Mouse (Mus musculus) kidney, adult 9 months (tissue): Measurements from ENCODE around the gene Pstpip1.
A peak's percentile ranks its signal among the peaks of the same experiment; 100 is the strongest.

ENCODE experiments used
- DNase-seq: peaks from one replicate; pipeline ENCODE4 v3.0.0; 2022

Pstpip1 gene

DNA sequence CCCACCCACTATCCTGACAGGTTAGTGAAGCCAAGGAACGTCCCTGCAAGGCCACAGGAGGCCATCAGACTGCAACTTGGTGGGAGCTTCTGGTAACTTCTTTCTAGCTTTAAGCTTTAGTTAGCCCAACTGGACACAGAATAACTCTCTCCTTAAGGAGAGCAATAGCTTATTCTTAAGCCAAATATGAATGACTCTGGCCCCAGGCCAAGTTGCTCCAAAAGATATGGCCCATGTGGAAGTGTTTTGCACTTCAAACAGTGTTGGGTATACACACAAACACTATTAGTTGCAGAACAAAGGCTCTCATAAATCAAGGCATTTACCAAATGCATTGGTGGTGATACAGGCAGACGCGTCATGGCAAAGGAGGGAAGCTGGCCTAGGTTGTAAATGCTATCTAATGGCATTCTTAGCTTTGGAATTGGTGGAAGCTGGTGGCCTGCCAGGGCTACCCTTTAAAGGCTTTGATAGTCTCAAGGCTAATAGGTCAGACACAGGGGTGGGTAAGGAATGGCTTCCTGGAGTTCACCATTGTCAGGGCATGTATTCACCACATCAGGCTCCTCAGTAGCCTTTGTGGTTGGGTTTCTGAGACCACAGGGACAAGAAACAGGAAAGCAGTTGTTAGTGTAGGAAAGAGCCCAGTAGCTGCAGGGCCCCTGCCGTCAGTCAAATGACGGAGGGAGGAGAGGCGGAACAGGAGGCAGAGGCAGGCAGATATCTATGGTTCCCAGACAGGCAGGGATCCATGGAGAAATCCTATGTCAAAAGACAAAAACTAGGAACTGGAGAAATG lies 16.7 kb downstream of the Pstpip1 start:
- no peak for DNase-seq

DNA sequence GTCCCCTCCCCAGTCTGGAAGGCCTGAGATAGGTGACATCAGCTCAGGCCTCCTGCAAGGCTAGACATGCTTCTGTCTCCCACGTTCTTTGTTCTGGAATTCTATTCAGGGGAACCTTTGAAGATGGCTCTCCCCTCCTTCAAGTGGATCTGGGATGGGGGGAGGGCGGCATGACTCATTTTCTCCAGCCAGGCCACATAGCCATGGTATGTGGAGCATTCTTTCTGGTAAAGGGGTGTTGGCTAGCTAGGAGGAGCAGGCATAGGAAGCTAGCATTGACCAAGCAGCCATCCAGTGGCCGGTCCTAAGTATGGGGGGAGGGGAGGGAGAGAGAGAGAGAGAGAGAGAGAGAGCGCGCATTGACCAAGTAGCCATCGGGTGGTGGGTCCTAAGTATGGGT lies 17.8 kb downstream of the Pstpip1 start:
- no peak for DNase-seq

- no peak for DNase-seq
These were observed 18.4 kb downstream of the Pstpip1 start for GRCm38 (mm10) chr9:56108174-56108573.

DNA sequence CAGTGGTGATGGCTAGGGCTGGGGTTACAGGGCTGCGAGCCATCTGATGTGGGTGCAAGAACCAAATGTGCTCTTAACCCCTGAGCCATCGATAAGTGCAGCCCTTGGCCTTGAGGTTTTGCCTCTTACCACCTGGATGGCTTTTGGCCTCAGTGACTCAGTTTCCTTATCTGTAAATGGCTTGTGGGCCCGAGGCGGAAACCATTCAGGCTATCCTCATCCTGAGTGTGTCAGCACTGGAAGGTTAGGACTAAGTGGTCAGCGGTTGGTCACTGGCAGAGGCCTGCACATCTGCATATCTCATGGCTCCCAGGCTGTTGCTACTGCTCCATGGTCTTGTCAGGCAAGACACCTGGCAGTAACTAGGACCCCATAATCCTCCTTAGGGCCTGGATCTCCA lies 28.3 kb downstream of the Pstpip1 start:
- no peak for DNase-seq

DNA sequence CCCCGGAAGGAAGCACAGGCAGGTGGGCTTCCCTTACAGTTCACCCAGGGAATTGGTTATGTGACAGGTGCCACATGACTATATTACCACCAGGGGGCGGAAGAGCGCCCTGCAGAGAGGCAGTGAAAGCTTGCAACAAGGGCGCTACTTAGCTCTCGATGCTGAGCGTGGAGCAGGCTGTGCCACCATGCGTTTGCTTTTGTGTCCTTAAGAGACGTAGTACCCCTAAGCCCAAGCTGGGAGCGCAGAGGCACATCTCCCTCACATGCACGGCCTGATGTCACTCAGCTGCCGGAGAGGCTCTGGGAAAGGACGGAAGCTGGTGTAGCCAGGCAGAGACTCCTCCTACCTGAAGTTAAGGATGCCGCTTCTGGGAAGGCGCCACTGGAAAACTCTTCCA lies 28.8 kb downstream of the Pstpip1 start:
- peak; percentile 75 for DNase-seq

- no peak for DNase-seq
These were observed 29.9 kb downstream of the Pstpip1 start for GRCm38 (mm10) chr9:56119651-56120050.

DNA sequence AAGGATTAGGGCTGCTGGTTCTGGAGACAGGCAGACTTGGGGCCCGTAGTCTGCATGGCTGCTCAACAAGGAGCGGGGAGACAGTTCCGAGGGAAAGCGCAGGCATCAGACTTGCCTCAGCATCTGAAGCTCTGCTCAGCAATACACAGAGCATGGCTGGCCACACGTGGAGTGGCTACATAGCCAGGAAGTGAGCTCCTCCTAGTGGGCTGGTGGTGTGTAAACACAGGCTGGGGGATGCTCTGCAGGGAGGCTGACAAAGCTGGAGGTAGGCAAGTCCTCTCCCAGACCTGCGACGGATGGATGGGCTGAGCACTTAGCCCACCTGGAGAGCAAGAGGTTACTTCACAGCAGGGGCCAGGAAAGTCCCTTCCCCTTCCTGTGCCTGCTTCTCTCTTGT lies 31.3 kb downstream of the Pstpip1 start:
- DNase-seq, result peak; percentile 55

DNA sequence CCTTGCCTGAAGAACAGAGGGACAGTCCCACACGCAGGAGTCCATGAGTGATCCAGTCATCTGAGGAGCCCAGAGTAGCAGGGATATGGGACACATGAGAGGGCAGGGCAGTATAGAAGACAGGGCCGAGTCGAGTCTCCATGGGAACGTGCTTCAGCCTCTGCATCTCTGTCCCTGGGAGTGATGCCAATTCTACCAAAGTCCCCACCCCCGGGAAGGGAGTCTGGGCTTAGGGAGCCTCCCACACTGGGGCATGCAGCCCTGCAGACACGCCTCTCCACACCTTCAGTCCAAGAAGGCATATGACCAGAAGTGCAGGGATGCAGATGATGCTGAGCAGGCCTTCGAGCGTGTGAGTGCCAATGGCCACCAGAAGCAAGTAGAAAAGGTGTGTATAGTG lies 33.2 kb downstream of the Pstpip1 start:
- DNase-seq, result peak; percentile 43

GRCm38 (mm10) chr9:56123613-56124012 lies 33.9 kb downstream of the Pstpip1 start:
- DNase-seq, result no peak

DNA sequence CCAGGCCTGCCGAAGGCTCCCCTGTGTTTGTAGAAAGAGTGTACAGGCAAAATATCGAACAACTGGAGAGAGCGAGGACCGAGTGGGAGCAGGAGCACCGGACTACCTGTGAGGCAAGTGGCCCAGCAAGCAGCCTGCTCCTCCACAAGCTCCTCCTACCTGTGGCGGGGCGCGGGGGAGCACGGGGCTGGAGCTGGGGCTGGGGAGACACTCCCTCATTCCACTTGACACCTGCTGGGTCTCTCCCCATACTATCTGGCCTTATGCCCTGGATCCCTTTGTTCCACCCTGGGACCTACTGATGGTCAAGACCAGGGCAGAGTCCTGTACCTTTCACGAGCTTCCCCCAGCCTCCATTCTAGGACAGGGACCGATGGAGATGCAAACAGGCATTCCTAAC lies 34.8 kb downstream of the Pstpip1 start:
- no peak for DNase-seq

DNA sequence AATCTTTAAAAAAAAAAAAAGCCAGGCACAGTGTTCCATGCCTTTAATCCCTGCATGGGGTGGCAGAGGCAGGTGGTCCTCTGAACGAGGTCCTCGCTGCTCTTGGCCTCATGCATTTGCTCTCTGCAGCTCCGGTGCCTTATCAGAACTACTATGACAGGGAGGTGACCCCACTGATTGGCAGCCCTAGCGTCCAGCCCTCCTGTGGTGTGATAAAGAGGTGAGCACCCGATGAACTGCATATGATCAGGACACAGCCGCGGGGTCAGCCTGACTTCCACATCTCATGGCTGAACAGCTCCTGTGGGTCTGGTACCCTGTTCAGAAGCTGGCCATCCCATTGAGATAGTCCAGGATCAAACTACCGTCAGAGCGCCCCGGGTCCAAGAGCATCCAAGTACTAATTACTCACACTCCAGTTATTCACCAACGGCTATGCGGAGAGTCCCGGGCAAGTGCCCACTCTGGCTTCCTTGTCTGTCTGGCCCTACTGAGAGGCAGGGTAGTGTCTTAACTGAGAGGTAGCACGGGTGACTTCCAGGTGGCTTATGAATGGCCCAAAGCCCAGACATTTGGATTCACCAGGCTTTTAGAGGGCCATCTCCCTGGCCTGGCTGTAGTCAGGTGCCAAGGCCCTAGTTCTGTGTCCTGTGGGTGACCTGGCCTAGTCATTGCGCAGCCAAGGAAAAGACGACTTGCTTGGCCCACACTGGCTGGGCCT lies 36.9 kb downstream of the Pstpip1 start:
- no peak for DNase-seq

GRCm38 (mm10) chr9:56128331-56128730 lies 38.6 kb downstream of the Pstpip1 start:
- peak; percentile 71 for DNase-seq

DNA sequence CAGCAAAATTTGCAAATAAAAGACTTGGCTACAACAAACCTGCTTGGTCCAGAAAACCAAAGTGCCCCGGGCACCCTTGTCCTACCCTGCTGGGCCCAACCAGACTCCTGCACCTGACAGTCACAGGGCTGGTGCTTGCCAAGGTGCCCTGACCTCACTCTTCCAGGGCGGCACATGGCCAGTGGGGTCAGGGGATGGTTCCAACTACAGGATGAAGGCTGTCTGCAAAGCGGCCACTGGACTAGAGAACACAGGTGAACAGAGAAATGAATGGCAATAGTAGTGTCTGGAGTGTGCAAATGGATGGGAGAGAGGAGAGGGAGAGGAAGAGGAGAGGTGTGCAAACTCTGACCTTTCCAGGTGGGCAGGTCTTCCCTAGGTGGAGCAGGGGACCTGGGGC lies 40.2 kb downstream of the Pstpip1 start:
- peak; percentile 14 for DNase-seq

GRCm38 (mm10) chr9:56130536-56130935 lies 40.8 kb downstream of the Pstpip1 start:
- DNase-seq, result no peak

GRCm38 (mm10) chr9:56131813-56132525 lies 42.2 kb downstream of the Pstpip1 start:
- no peak for DNase-seq

DNA sequence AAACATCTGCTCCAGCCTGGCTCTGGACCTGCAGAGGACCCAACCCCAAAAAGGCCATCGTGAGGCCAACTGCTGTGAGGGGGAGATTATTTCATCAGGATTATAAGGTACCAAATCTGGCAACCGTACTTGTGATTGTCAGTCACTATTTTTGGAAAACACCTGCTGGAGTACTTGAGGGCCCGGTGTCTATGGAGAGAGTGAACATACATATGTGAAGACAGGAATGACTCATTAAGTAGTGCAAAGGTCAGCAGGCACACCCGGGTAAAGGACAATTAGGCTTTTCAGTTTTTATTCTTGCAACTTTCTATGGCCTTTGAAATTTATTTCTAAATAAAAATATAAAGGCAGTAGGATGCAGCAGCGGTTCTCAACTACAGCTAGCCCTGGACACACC lies 44.2 kb downstream of the Pstpip1 start:
- no peak for DNase-seq

GRCm38 (mm10) chr9:56134614-56135013 lies 44.9 kb downstream of the Pstpip1 start:
- DNase-seq, result no peak

DNA sequence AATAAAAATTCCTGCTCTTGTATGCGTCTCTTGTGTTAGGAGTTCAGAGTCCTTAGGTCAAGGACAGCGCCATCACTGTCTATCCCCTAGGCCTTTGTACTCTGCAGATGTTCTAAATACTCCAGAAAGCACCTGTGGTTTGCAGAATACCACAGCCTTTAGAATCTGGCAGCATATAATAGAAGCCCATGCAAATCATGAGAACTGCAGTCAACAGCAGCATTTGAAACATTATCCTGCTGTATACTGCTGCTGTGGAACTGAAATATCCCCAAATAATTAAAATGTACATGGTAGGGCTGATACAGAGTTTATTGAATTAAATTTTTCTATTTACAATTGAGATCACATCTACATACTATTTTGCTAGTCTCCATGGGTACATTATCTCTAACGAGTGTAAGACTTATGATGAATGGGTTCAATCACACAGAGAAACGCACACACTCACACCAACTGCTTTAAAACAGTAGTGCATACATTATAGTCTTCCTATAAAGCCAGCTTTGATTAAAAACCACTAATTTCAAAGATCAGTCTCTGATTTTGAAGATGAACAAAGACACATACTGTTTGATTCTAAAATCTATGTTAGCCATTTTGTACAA lies 45.9 kb downstream of the Pstpip1 start:
- no peak for DNase-seq

- DNase-seq, result peak; percentile 85
These were observed 52.0 kb downstream of the Pstpip1 start for GRCm38 (mm10) chr9:56141776-56142175.

- DNase-seq, result no peak
These were observed 54.7 kb downstream of the Pstpip1 start for GRCm38 (mm10) chr9:56144366-56145003.

- no peak for DNase-seq
These were observed 56.7 kb downstream of the Pstpip1 start for GRCm38 (mm10) chr9:56146326-56146923.

DNA sequence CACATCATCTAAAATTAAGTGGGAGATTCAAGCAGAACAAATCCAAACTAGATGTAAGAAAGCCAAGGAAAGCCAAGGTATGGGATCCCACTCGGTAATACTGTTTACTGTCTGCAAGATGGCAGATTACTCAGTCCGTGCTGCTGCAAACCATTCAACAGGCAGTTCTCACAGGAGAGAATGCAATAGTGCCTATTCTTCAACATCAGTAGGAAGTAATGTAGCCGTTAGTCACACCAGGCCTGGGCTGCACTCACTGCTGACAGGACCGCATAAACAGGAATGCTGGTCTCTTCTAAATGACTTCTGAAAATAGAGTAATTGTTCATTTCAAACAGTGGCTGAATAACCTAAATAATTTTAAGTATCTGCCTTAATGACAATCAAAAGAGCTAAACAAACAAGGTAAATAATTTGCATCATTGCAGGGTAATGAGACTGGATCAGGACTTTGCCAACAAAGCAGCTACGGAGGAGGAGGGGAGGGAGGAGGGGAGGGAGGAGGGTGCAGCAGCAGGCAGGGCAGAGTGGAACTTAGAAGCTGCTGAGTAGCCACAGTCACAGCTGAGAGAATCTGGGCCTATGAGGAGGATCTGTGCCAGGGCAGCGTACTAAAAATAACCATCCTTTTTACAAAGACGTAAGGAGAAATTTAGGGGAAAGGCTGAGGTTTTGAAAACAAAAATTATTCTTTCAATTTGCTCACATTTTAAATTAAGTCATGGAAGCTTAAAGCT lies 62.2 kb downstream of the Pstpip1 start:
- DNase-seq, result peak; percentile 80
